Mouse (Mus musculus): Measurements from ENCODE around the gene Eif2d. TPM values are rescaled to one million over a fixed set of nuclear protein-coding genes. Genes with fewer than 3 reads are reported as not detected.

The Eif2d gene
- total RNA-seq, 4 experiments from 2014 or later = 33.1 to 38.1 (median 34.4) TPM

DNA sequence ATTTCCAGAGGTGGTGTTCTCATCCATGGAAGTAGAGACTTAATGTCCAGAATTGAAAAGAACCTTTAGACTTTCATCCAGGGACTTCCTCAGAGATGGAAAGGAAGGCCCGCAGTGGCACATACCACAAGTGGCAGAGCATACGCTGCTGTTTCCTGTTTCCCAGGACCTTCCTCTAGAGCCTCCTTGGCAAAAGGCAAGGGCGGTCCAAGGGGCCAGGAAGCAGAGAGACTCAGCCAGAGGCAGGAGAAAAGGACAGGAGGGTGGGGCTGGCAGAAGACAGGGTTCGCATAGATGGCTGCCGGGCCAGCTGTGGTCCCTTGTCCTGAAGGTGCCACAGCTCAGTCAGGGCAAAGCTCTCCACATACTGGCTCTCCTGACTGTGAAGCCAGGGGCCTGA, 60.0 kb downstream of the Eif2d start:
- no peak for DNase-seq (ENCODE audit: low spot score in 2 of 2)

DNA sequence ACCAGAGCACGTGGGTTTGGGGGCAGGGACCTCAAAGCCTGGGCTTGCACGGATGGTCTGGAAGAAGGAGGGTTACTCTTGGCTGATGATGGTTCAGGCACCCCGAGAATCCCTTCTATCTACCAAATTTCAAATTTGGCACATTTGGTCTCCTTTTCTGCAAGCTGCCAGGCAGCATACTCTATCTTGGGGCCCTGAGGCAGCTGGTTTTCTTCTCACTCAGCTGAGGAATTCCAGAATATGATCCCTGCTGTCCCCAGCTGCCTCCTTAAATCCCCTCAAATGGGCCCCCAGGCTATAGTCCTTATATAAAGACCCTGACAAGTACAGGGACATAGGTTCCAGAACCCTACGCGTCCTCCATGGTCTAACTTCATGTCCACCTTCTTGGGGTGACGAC, 60.4 kb downstream of the Eif2d start:
- no peak for DNase-seq (ENCODE audit: low spot score in 2 of 2)

DNA sequence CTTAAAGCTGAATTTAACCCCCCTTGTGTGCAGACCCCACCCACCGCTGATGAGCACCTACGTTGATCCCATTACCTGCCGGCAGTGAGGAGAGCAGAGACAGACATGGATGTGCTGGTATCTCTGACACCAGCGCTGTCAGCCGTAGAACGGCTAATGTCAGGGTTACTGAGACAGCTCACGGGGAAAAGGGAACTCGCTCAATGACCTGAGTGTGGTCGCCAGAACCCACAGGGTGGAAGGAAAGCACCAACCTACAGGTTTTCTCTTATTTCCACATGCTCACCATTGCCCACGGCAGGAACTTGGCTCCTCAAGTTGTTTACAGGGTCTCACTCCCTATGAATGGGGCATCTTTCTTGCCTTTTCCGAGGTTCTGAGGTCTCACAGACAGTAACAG, 66.0 kb downstream of the Eif2d start:
- no peak for DNase-seq (ENCODE audit: low spot score in 2 of 2)

DNA sequence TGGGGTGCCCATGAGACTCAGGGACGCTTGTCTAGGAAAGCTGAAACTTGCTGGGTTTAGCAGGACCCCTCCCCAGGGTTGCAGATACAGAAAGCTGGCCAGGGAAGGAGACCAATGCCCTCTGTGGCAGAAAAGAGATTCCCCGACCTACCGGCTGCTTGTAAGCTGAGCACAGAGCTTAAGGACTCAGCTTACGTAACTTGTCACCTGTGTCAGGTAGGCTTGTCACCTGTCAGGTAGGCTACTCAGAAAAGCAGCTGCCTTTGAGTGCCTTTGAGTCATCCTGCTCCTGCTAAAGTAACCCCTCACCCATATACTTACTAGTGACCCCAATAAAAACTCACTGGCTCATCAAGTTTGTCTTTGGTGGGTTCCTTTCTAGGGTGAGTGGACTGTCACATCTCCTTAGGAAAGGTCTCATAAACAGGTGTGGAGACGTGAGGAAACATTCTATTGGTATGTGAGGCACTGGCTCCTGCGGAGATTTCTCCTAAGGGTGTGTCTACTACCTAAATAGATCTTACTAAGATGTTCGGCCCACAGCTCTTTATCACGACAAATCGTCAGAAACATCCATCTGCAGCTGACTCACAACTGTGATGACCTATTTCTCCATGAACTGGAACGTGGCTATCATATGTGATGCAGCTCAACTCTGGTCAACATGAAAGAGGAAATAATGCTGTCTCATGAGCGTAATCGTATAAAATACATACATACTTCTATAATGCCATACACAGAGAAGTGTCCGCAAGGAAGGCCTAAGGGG, 69.0 kb downstream of the Eif2d start:
- no peak for DNase-seq (ENCODE audit: low spot score in 2 of 2)

DNA sequence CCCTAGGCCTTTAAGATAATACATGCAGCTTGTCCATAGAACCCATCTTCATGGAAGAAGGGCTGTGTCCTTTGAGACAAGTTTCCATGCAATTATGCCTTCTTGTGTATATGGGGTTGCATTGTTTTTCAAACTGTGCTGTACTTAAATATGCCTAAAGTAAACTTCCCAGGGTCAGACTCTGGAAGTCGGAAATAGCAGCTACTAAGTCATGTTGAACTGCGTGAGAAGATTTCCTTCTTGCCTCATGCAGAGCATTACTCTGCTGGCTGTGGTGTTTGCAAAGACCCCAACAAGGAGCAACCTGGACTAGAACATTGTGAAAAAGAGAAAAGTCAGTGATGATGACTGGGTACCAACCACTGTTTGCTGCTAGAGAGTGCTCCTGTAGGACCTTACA, 70.4 kb downstream of the Eif2d start:
- DNase-seq (ENCODE audit: low spot score in 2 of 2) = no peak

DNA sequence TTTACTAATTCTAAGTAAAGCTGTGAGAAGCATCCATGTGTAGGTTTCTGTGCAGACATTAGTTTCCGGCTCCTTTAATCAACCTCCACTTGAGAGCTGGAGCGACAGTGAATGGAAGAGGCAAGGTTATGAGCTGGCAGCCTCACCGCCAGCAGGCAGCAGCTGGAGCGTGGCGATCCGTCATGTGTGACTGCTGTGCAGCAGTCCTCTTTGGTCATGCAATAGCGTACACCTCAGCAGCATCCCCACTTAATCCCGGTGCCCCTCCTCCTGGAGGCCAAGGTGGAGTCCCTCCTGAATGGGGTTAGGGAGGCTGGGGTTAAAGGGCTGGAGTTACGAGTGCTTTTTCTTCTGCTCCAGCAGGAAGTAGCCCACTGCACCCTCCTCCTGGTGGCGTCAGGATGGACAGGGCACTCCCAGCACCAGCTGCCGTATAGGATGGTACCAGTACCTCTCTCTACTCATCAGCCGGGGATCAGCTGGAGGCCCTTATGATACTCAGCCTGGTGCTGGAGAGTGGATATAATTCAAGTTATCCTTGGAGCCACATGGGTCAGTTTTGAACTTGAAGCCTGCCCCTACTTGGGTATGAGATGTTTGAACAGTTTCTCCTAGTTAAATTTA, 72.0 kb downstream of the Eif2d start:
- DNase-seq (ENCODE audit: low spot score in 2 of 2) = no peak

DNA sequence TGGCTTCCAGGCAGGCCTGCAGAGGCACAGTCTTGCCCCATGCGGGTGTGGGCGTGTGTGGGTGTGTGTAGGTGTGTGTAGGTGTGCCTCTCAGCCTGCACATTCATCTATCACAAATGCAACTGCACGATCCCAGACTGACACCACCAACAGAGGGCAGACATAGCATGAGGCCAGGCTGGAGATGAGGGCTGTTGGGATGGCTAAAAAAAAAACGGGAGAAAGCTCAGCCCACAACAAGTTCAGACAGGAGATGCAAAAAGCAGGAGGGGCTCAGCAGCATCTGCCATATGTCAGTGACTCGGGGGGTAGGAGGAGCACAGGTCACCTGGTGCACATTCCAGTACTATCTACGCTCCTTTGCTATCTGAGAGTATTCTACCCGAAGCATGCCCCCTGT, 75.2 kb downstream of the Eif2d start:
- no peak for DNase-seq (ENCODE audit: low spot score in 2 of 2)

DNA sequence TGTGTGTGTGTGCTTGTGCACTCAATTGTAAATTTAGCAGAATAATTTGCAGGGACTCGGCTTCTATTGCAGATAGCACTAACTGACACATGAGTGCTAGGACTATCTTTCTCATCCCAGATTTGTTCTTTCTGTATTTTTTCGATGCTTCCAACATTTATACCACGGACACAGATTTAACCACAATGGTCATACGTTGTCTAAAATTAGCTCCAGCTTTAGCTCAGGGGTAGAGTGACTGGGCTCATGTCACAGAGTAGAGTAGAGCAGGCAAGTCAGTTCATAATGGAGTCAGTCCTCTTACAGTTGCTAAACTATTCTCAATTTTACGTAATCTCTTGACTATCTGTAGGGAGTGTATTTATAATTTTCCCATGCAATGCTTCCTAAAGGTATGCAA, 75.7 kb downstream of the Eif2d start:
- no peak for DNase-seq (ENCODE audit: low spot score in 2 of 2)

DNA sequence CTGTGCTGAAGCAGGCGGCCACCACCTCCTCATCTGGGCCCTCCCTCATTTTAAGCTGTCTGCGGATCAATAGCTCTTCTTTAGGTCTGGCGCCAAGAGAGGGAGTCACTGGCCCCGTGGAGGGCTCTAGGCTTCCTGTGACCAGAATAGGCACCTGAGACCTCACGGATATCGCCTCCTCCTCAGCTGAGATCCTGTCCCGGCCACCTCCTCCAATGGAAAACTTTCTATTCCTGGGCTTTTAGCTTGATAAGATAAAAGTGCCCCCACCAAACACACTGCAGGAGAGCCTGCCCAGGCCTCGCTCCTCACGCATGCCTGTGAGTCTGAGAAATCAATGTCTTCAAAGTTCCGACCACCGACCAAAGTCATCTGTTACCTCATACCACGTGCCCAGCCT, 80.5 kb downstream of the Eif2d start:
- no peak for DNase-seq (ENCODE audit: low spot score in 2 of 2)

DNA sequence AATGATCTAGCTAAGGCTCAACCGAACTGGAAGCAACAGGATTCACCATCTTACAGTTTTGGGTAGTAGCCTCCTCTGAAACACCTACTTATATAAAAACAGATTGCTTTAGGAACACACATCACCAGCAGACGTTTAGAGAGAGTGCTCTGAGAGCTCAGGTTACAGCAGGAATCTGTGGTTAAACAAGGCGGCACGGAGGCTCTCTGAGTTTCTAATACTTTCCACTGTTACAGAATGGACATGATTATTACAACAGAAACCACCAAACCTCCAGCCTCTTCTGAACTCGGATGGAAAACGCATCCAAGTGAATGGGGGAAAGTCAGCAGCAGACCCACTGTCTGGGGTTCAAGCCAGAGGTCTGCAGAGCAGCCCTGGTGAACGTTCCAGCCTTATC, 83.1 kb downstream of the Eif2d start:
- DNase-seq (ENCODE audit: low spot score in 2 of 2) = no peak

Other genes with a start within 250 kb of the Eif2d start
- not detected for gene Il20, start 241.7 kb upstream of the Eif2d start, total RNA-seq (2022)
- not detected for gene Il19, start 213.1 kb upstream of the Eif2d start, total RNA-seq (2022)
- not detected for gene Il10, start 133.3 kb upstream of the Eif2d start, total RNA-seq (2022)
- 10 to 100 TPM; 28.3 to 33.7 (median 31.7) TPM for gene Mapkapk2, start 55.4 kb upstream of the Eif2d start, total RNA-seq (2022)
- 10 to 100 TPM in 2 of 4 experiments, 1 to 10 TPM in 2; 7.8 to 11.0 (median 9.7) TPM for gene Dyrk3, start 14.8 kb upstream of the Eif2d start, total RNA-seq (2022)
- gene Rassf5, start 92.1 kb downstream of the Eif2d start, total RNA-seq (2022) = 10 to 100 TPM; 24.2 to 26.0 (median 25.0) TPM
- gene Ikbke, start 126.4 kb downstream of the Eif2d start, total RNA-seq (2022) = 1 to 10 TPM in 3 of 4 experiments, under 1 TPM in 1; 0.89 to 2.2 (median 1.6) TPM